Mouse (Mus musculus) thymus, adult 2 months (tissue): ENCODE measurements around the gene Zfhx3.

Experiments used
- CTCF ChIP-seq: fragments of 200-500 bp; IDR thresholded peaks from 2 replicates; pipeline ENCODE4 v1.5.1; 2012; ENCODE audit warnings: mild to moderate bottlenecking, control low read depth, low read length, moderate library complexity, borderline replicate concordance; ENCODE audit not compliant: control insufficient read depth, poor library complexity, insufficient read depth; ENCODE audit errors: extremely low read depth
- POLR2A ChIP-seq: fragments of 200-500 bp; IDR thresholded peaks from 2 replicates; pipeline ENCODE4 v1.6.1; 2012; ENCODE audit warnings: mild to moderate bottlenecking, low read length, control low read depth, moderate library complexity; ENCODE audit not compliant: control insufficient read depth, poor library complexity, insufficient read depth; ENCODE audit errors: extremely low read depth

- TF ChIP-seq CTCF (no peak), POLR2A (no peak)
Observed at GRCm38 (mm10) chr8:108496101-108496500, 553.7 kb downstream of the Zfhx3 start.
